Mouse (Mus musculus) limb, embryonic 11.5 days (tissue): ENCODE results near the gene Klhl25. TPM values are rescaled to one million over a fixed set of nuclear protein-coding genes. Genes with fewer than 3 reads are reported as not detected.
"Not testable (repeated sequence)": the region's sequence is repeated elsewhere in the genome, so short reads cannot be mapped to it uniquely, and the experiment has no call there.

ENCODE experiments used
- ATAC-seq: fragments of 200-750 bp; cut with Nextera tagmentation; 2 replicates; pipeline ENCODE4 v1.8.0; 2017; ENCODE audit warnings: low read depth; ENCODE audit not compliant: insufficient number of reproducible peaks, low FRiP score, low TSS enrichment
- DNase-seq: peaks from one replicate; pipeline ENCODE4 v3.0.0-alpha.2; 2015; ENCODE audit warnings: low spot score
- H3K27ac ChIP-seq: fragments of 300-500 bp; sonication (generic); replicated peaks from 2 replicates; pipeline ENCODE4 v1.5.1; 2014; ENCODE audit warnings: low read depth, mild to moderate bottlenecking, low read length
- H3K27me3 ChIP-seq: fragments of 300-500 bp; sonication (generic); 2 replicates; pipeline ENCODE4 v1.6.1; 2014; ENCODE audit warnings: mild to moderate bottlenecking, low read length, mixed read lengths; ENCODE audit not compliant: control insufficient read depth, insufficient read depth
- H3K36me3 ChIP-seq: fragments of 300-500 bp; sonication (generic); 2 replicates; pipeline ENCODE4 v1.6.1; 2014; ENCODE audit warnings: mild to moderate bottlenecking, low read length, moderate library complexity, mixed read lengths; ENCODE audit not compliant: control insufficient read depth, insufficient read depth
- H3K4me1 ChIP-seq: fragments of 300-500 bp; sonication (generic); 2 replicates; pipeline ENCODE4 v1.6.1; 2014; ENCODE audit warnings: low read length, mixed read lengths; ENCODE audit not compliant: control insufficient read depth, insufficient read depth
- H3K4me2 ChIP-seq: fragments of 300-500 bp; sonication (generic); 2 replicates; pipeline ENCODE4 v1.6.1; 2014; ENCODE audit warnings: low read depth, mild to moderate bottlenecking, moderate library complexity; ENCODE audit not compliant: severe bottlenecking
- H3K4me3 ChIP-seq: fragments of 300-500 bp; sonication (generic); 2 replicates; pipeline ENCODE4 v1.5.1; 2014; ENCODE audit warnings: low read depth, low read length
- H3K9ac ChIP-seq: fragments of 300-500 bp; sonication (generic); 2 replicates; pipeline ENCODE4 v1.6.1; 2014; ENCODE audit warnings: mild to moderate bottlenecking, low read length
- H3K9me3 ChIP-seq: fragments of 300-500 bp; sonication (generic); 2 replicates; pipeline ENCODE4 v1.6.1; 2016; ENCODE audit warnings: low read length; ENCODE audit not compliant: control insufficient read depth
- WGBS: fragments of 180-500 bp; shearing (Covaris S2); extraction: QIAGEN DNeasy Blood & Tissue Kit; methylation state at CpG from one replicate; pipeline ENCODE4 v1.1.7; 2014; 5-methylcytosine and 5-hydroxymethylcytosine counted together
- polyA plus RNA-seq: library from polyadenylated mRNA; unstranded; fragments of >200 nt; fragmentation: Nextera tagmentation; extraction: Ambion mirVana; gene quantifications from 2 replicates; pipeline ENCODE4 v1.2.1, GENCODE M21; 2014

Gene Klhl25
- polyA plus RNA-seq, 1 experiment from 2014 or later, result 22.3 TPM

DNA sequence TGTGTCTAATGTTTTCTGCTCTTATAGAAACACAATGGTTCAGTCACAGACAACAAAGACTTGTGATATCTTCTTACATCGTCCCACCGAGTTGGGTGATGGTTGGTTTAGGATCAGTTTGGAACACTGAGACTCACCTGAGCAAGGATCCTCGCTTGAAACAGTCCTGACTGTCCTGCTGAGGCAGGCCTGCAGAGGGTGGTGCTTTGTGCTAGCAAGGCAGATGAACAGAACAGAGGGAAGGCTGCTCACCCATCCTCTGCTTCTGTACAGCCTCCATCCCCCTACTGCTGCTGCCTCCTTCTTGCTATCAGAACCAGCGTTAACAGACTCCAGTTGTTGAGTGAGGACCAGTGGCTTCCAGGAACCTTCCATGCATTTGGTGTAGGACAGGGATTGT is 14.2 kb upstream of the Klhl25 start:
- not testable (repeated sequence) for H3K27ac ChIP-seq, ATAC-seq, H3K4me3 ChIP-seq, H3K4me1 ChIP-seq, H3K9me3 ChIP-seq, H3K9ac ChIP-seq, DNase-seq, H3K27me3 ChIP-seq, H3K36me3 ChIP-seq, H3K4me2 ChIP-seq
- WGBS, result 81% methylated on average over 3 of the region's 4 CpGs

- not testable (repeated sequence) for H3K4me1 ChIP-seq, H3K4me3 ChIP-seq, DNase-seq, H3K4me2 ChIP-seq, H3K27ac ChIP-seq, H3K27me3 ChIP-seq, H3K9ac ChIP-seq, H3K9me3 ChIP-seq, ATAC-seq, H3K36me3 ChIP-seq
- 77% methylated on average over 3 of the region's 6 CpGs for WGBS
Measured at GRCm38 (mm10) chr7:75834932-75835631, 13.0 kb upstream of the Klhl25 start.

GRCm38 (mm10) chr7:75840071-75840470 is 8.0 kb upstream of the Klhl25 start:
- no peaks in the 10 kb centered on the region for H3K4me1 ChIP-seq
- WGBS, result 86% methylated on average over 4 of the region's 4 CpGs
- H3K27ac ChIP-seq, result no peak overlapping the region
- H3K4me2 ChIP-seq, result no peak overlapping the region
- no peak overlapping the region for H3K9ac ChIP-seq
- DNase-seq (no peak), ATAC-seq (no peak)
- no peaks in the 10 kb centered on the region for H3K27me3 ChIP-seq
- H3K36me3 ChIP-seq, result no peaks in the 10 kb centered on the region
- no peaks in the 10 kb centered on the region for H3K9me3 ChIP-seq
- H3K4me3 ChIP-seq, result no peak overlapping the region

- no peaks in the 10 kb centered on the region for H3K36me3 ChIP-seq
- H3K4me3 ChIP-seq, result no peak overlapping the region
- DNase-seq (no peak), ATAC-seq (no peak)
- H3K27ac ChIP-seq, result no peak overlapping the region
- WGBS, result 82% methylated on average over 3 of the region's 3 CpGs
- no peaks in the 10 kb centered on the region for H3K9me3 ChIP-seq
- H3K4me1 ChIP-seq, result no peaks in the 10 kb centered on the region
- no peak overlapping the region for H3K4me2 ChIP-seq
- H3K9ac ChIP-seq, result no peak overlapping the region
- H3K27me3 ChIP-seq, result no peaks in the 10 kb centered on the region
Measured at GRCm38 (mm10) chr7:75842306-75842705, 5.8 kb upstream of the Klhl25 start.

DNA sequence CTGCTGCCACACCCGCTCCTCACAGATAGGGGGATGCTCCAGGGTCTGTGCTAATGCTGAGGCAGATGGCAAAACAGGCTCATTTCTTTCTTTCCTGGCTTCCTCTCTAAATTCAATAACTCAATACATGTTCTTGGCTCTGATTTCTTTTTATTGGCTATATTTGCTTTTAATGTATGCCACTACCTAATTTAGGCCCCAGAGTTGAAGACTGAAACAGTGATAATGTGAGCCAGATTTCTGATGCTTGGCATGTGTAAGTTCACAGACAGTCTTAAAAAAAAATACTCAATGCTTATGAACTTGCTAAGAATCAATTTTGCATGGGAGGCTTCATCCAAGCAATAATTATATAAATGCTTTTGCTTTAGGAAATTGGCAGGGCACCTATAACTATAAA is 2.2 kb upstream of the Klhl25 start:
- Histone ChIP-seq H3K27ac (no peak overlapping the region), H3K9ac (no peak overlapping the region), H3K4me1 (peaks cover 4% of the 10 kb centered on the region), H3K4me2 (no peak overlapping the region), H3K4me3 (no peak overlapping the region), H3K9me3 (no peaks in the 10 kb centered on the region), H3K27me3 (no peaks in the 10 kb centered on the region), H3K36me3 (no peaks in the 10 kb centered on the region)
- DNase-seq (no peak), ATAC-seq (no peak)
- WGBS, result 96% methylated on average over 1 of the region's 1 CpGs

- Histone ChIP-seq H3K36me3 (no peaks in the 10 kb centered on the region), H3K27ac (no peak overlapping the region), H3K9ac (no peak overlapping the region), H3K4me1 (peaks cover 4% of the 10 kb centered on the region), H3K9me3 (no peaks in the 10 kb centered on the region), H3K27me3 (no peaks in the 10 kb centered on the region), H3K4me2 (no peak overlapping the region), H3K4me3 (no peak overlapping the region)
- ATAC-seq, result no peak
- DNase-seq, result no peak
- 55% methylated on average over 7 of the region's 7 CpGs for WGBS
Measured at GRCm38 (mm10) chr7:75846942-75847341, 1.2 kb upstream of the Klhl25 start.

GRCm38 (mm10) chr7:75847489-75847888 is 621 bp upstream of the Klhl25 start:
- no peaks in the 10 kb centered on the region for H3K27me3 ChIP-seq
- H3K27ac ChIP-seq, result peak overlapping the region; percentile 79; the same call in 1 of the 2 replicates
- DNase-seq (peak; percentile 46), ATAC-seq (0 out of 2 replicates have a peak, but pooled peaks have one; percentile 2)
- H3K4me1 ChIP-seq, result peaks cover 4% of the 10 kb centered on the region
- no peaks in the 10 kb centered on the region for H3K36me3 ChIP-seq
- peak overlapping the region; percentile 85 for H3K4me3 ChIP-seq
- peak overlapping the region; percentile 88 for H3K4me2 ChIP-seq
- H3K9me3 ChIP-seq, result no peaks in the 10 kb centered on the region
- 4% methylated on average over 6 of the region's 6 CpGs for WGBS
- H3K9ac ChIP-seq, result peak overlapping the region; percentile 50

GRCm38 (mm10) chr7:75848776-75849670 is 913 bp downstream of the Klhl25 start:
- DNase-seq (peak; percentile 55), ATAC-seq (peak; percentile 42)
- H3K27me3 ChIP-seq, result no peaks in the 10 kb centered on the region
- H3K9me3 ChIP-seq, result no peaks in the 10 kb centered on the region
- H3K27ac ChIP-seq, result peak overlapping the region; percentile 79
- H3K9ac ChIP-seq, result peak overlapping the region; percentile 91
- H3K36me3 ChIP-seq, result peaks cover 3% of the 10 kb centered on the region; the same call in 1 of the 2 replicates
- H3K4me3 ChIP-seq, result peak overlapping the region; percentile 85
- H3K4me2 ChIP-seq, result peak overlapping the region; percentile 88
- H3K4me1 ChIP-seq, result peaks cover 4% of the 10 kb centered on the region
- 1% methylated on average over 25 of the region's 25 CpGs for WGBS
